Mouse (Mus musculus) MEL (cell line): ENCODE results near the gene Nmrk2. TPM values are rescaled to one million over a fixed set of nuclear protein-coding genes. Genes with fewer than 3 reads are reported as not detected.
A peak's percentile ranks its signal among the peaks of the same experiment; 100 is the strongest.

ENCODE experiments used
- DNase-seq: peaks from one replicate; pipeline ENCODE4 v3.0.0; 2011; ENCODE audit warnings: low read depth, low spot score
- H3K27ac ChIP-seq: 2 replicates; pipeline ENCODE4 v1.5.1; 2012; ENCODE audit warnings: low read depth, mild to moderate bottlenecking, control low read depth, low read length, moderate library complexity; ENCODE audit not compliant: control insufficient read depth
- H3K27me3 ChIP-seq, 2 experiments: fragments of 150-350 bp in 1 of 2; sonication (generic) in 1 of 2; 2 replicates each; pipeline ENCODE4 v1.6.1; 2012; ENCODE audit warnings: low read length in 2 of 2, mild to moderate bottlenecking in 2 of 2, improper control_type of control experiment in 1 of 2, moderate library complexity in 1 of 2; ENCODE audit not compliant: insufficient read depth in 2 of 2, control insufficient read depth in 1 of 2
- H3K36me3 ChIP-seq, 2 experiments: 2 replicates each; pipeline ENCODE4 v1.6.1; 2012 to 2014; ENCODE audit warnings: low read length in 2 of 2, improper control_type of control experiment in 1 of 2, inconsistent platforms in 1 of 2, mild to moderate bottlenecking in 1 of 2; ENCODE audit not compliant: insufficient read depth in 2 of 2, control insufficient read depth in 1 of 2
- H3K4me1 ChIP-seq, 2 experiments: fragments of 150-350 bp in 1 of 2; sonication (generic) in 1 of 2; 2 replicates each; pipeline ENCODE4 v1.6.1; 2012; ENCODE audit warnings: low read length in 2 of 2, improper control_type of control experiment in 1 of 2, mild to moderate bottlenecking in 1 of 2; ENCODE audit not compliant: insufficient read depth in 2 of 2, control insufficient read depth in 1 of 2
- H3K4me3 ChIP-seq, 2 experiments: fragments of 150-350 bp in 1 of 2; sonication (generic) in 1 of 2; 2 replicates each; pipeline ENCODE4 v1.5.1; 2012; ENCODE audit warnings: low read depth in 2 of 2, low read length in 2 of 2, mild to moderate bottlenecking in 2 of 2, moderate library complexity in 2 of 2, control low read depth in 1 of 2, improper control_type of control experiment in 1 of 2; ENCODE audit not compliant: control insufficient read depth in 1 of 2, insufficient read depth in 1 of 2
- H3K79me2 ChIP-seq: 2 replicates; pipeline ENCODE4 v1.6.1; 2012; ENCODE audit warnings: mild to moderate bottlenecking, low read length, moderate library complexity; ENCODE audit not compliant: control insufficient read depth, poor library complexity, insufficient read depth
- H3K9ac ChIP-seq: 2 replicates; pipeline ENCODE4 v1.6.1; 2012; ENCODE audit warnings: low read depth, mild to moderate bottlenecking, control low read depth, low read length, moderate library complexity; ENCODE audit not compliant: control insufficient read depth, poor library complexity, severe bottlenecking
- H3K9me3 ChIP-seq: fragments of 150-350 bp; sonication (generic); replicated peaks from 2 replicates; pipeline ENCODE4 v1.6.1; 2012; ENCODE audit warnings: mild to moderate bottlenecking, low read length, improper control_type of control experiment, moderate library complexity; ENCODE audit not compliant: insufficient read depth
- CHD1 ChIP-seq: IDR thresholded peaks from 2 replicates; pipeline ENCODE4 v1.6.1; 2012; ENCODE audit warnings: low read depth, mild to moderate bottlenecking, inconsistent platforms, low read length, improper control_type of control experiment
- CHD2 ChIP-seq: IDR thresholded peaks from 2 replicates; pipeline ENCODE4 v1.6.1; 2011; ENCODE audit warnings: low read length, improper control_type of control experiment
- E2F4 ChIP-seq: IDR thresholded peaks from 2 replicates; pipeline ENCODE4 v1.6.1; 2011; ENCODE audit warnings: low read depth, low read length, improper control_type of control experiment, borderline replicate concordance
- EP300 ChIP-seq, 2 experiments: IDR thresholded peaks; 2 replicates each; pipeline ENCODE4 v1.6.1; 2011; ENCODE audit warnings: improper control_type of control experiment in 2 of 2, low read length in 2 of 2, low read depth in 1 of 2, mild to moderate bottlenecking in 1 of 2
- ETS1 ChIP-seq: IDR thresholded peaks from 2 replicates; pipeline ENCODE4 v1.6.1; 2012; ENCODE audit warnings: low read depth, mild to moderate bottlenecking, inconsistent platforms, low read length, improper control_type of control experiment, moderate library complexity
- GATA1 ChIP-seq: IDR thresholded peaks from 2 replicates; pipeline ENCODE4 v1.6.1; 2011; ENCODE audit warnings: low read depth, low read length, improper control_type of control experiment
- JUND ChIP-seq: IDR thresholded peaks from 2 replicates; pipeline ENCODE4 v1.6.1; 2011; ENCODE audit warnings: low read depth, mild to moderate bottlenecking, improper control_type of control experiment, low read length
- KAT2A ChIP-seq: conservative IDR thresholded peaks from 2 replicates; pipeline ENCODE4 v1.6.1; 2012; ENCODE audit warnings: low read depth, low read length, improper control_type of control experiment, inconsistent platforms
- MAX ChIP-seq: IDR thresholded peaks from 2 replicates; pipeline ENCODE4 v1.6.1; 2011; ENCODE audit warnings: low read length, improper control_type of control experiment
- MAZ ChIP-seq: IDR thresholded peaks from 2 replicates; pipeline ENCODE4 v1.6.1; 2012; ENCODE audit warnings: low read depth, mild to moderate bottlenecking, inconsistent platforms, low read length, improper control_type of control experiment
- MEF2A ChIP-seq: IDR thresholded peaks from 2 replicates; pipeline ENCODE4 v1.6.1; 2014; ENCODE audit warnings: low read depth, mild to moderate bottlenecking, inconsistent platforms, low read length, improper control_type of control experiment; ENCODE audit not compliant: poor library complexity, insufficient replicate concordance, severe bottlenecking; ENCODE audit errors: extremely low read depth
- MXI1 ChIP-seq: IDR thresholded peaks from 2 replicates; pipeline ENCODE4 v1.6.1; 2011; ENCODE audit warnings: mild to moderate bottlenecking, low read depth, low read length, improper control_type of control experiment
- MYB ChIP-seq: IDR thresholded peaks from 2 replicates; pipeline ENCODE4 v1.6.1; 2011; ENCODE audit warnings: mild to moderate bottlenecking, low read depth, low read length, improper control_type of control experiment
- MYC ChIP-seq: IDR thresholded peaks from 2 replicates; pipeline ENCODE4 v1.6.1; 2011; ENCODE audit warnings: low read depth, mild to moderate bottlenecking, low read length, improper control_type of control experiment, moderate library complexity
- NRF1 ChIP-seq: IDR thresholded peaks from 2 replicates; pipeline ENCODE4 v1.6.1; 2014; ENCODE audit warnings: low read depth, mild to moderate bottlenecking, inconsistent platforms, low read length, improper control_type of control experiment, moderate library complexity; ENCODE audit not compliant: poor library complexity, insufficient read depth, severe bottlenecking
- POLR2A ChIP-seq, 2 experiments: IDR thresholded peaks; 2 replicates each; pipeline ENCODE4 v1.6.1; 2011 to 2012; ENCODE audit warnings: low read length in 2 of 2, mild to moderate bottlenecking in 2 of 2, control low read depth in 1 of 2, improper control_type of control experiment in 1 of 2, low read depth in 1 of 2, moderate library complexity in 1 of 2; ENCODE audit not compliant: control insufficient read depth in 1 of 2, insufficient read depth in 1 of 2, poor library complexity in 1 of 2
- POLR2AphosphoS2 ChIP-seq: IDR thresholded peaks from 2 replicates; pipeline ENCODE4 v1.6.1; 2011; ENCODE audit warnings: low read length, improper control_type of control experiment
- POLR2AphosphoS5 ChIP-seq: IDR thresholded peaks from 2 replicates; pipeline ENCODE4 v1.6.1; 2012; ENCODE audit warnings: low read depth, borderline replicate concordance, mild to moderate bottlenecking, inconsistent platforms, low read length, moderate library complexity, mixed read lengths
- RAD21 ChIP-seq: IDR thresholded peaks from 2 replicates; pipeline ENCODE4 v1.6.1; 2011; ENCODE audit warnings: mild to moderate bottlenecking, low read depth, low read length, improper control_type of control experiment
- RCOR1 ChIP-seq: IDR thresholded peaks from 2 replicates; pipeline ENCODE4 v1.6.1; 2012; ENCODE audit warnings: low read depth, mild to moderate bottlenecking, inconsistent platforms, low read length, improper control_type of control experiment
- SIN3A ChIP-seq: IDR thresholded peaks from 2 replicates; pipeline ENCODE4 v1.6.1; 2012; ENCODE audit warnings: low read length, improper control_type of control experiment, inconsistent platforms
- SMC3 ChIP-seq: IDR thresholded peaks from 2 replicates; pipeline ENCODE4 v1.6.1; 2011; ENCODE audit warnings: low read depth, low read length, improper control_type of control experiment
- TAL1 ChIP-seq: IDR thresholded peaks from 2 replicates; pipeline ENCODE4 v1.6.1; 2012; ENCODE audit warnings: mild to moderate bottlenecking, inconsistent platforms, low read length, moderate library complexity, mixed read lengths
- TCF12 ChIP-seq: IDR thresholded peaks from 2 replicates; pipeline ENCODE4 v1.6.1; 2014; ENCODE audit warnings: low read depth, mild to moderate bottlenecking, inconsistent platforms, low read length, improper control_type of control experiment, moderate library complexity
- UBTF ChIP-seq: IDR thresholded peaks from 2 replicates; pipeline ENCODE4 v1.6.1; 2012; ENCODE audit warnings: low read depth, mild to moderate bottlenecking, inconsistent platforms, low read length, improper control_type of control experiment, moderate library complexity, borderline replicate concordance; ENCODE audit not compliant: insufficient read depth
- USF1 ChIP-seq: IDR thresholded peaks from 2 replicates; pipeline ENCODE4 v1.6.1; 2014; ENCODE audit warnings: low read depth, mild to moderate bottlenecking, inconsistent platforms, low read length, improper control_type of control experiment, moderate library complexity
- USF2 ChIP-seq, 2 experiments: IDR thresholded peaks; 2 replicates each; pipeline ENCODE4 v1.6.1; 2011 to 2012; ENCODE audit warnings: improper control_type of control experiment in 2 of 2, low read length in 2 of 2, borderline replicate concordance in 1 of 2, inconsistent platforms in 1 of 2, low read depth in 1 of 2, mild to moderate bottlenecking in 1 of 2; ENCODE audit not compliant: insufficient read depth in 1 of 2
- ZKSCAN1 ChIP-seq: IDR thresholded peaks from 2 replicates; pipeline ENCODE4 v1.6.1; 2012; ENCODE audit warnings: low read depth, mild to moderate bottlenecking, inconsistent platforms, low read length, improper control_type of control experiment, moderate library complexity
- ZMIZ1 ChIP-seq: IDR thresholded peaks from 2 replicates; pipeline ENCODE4 v1.6.1; 2012; ENCODE audit warnings: low read depth, mild to moderate bottlenecking, inconsistent platforms, low read length, improper control_type of control experiment, moderate library complexity
- ZNF384 ChIP-seq: IDR thresholded peaks from 2 replicates; pipeline ENCODE4 v1.6.1; 2012; ENCODE audit warnings: low read depth, mild to moderate bottlenecking, inconsistent platforms, low read length, improper control_type of control experiment
- polyA plus RNA-seq, 2 experiments: library from polyadenylated mRNA; stranded (reverse) in 1 of 2; unstranded in 1 of 2; fragments of >175 nt in 1 of 2; fragments of >200 nt in 1 of 2; gene quantifications; 2 replicates each; pipeline versions ENCODE4 v1.2.1 to v1.2.4; 2012; ENCODE audit warnings: low replicate concordance in 2 of 2, low read depth in 1 of 2; ENCODE audit not compliant: insufficient read length in 2 of 2, insufficient read depth in 1 of 2, missing spikeins in 1 of 2
- total RNA-seq: library from RNA; depleted of rRNA; stranded (reverse); fragments of 300-350 nt; gene quantifications from 2 replicates; pipeline ENCODE4 v1.2.3, GENCODE M21; 2012

Nmrk2 gene
- total and polyA plus RNA-seq, 3 experiments, result not detected

GRCm38 (mm10) chr10:81168521-81169244 lies 33.2 kb downstream of the Nmrk2 start (continued):
- TF ChIP-seq MXI1 (peak; percentile 93), MEF2A (no peak), POLR2A (IDR thresholded peaks at IDR 0.05; ENCODE audit: control insufficient read depth in 1 of 2, insufficient read depth in 1 of 2, low read depth in 1 of 2, low read length in 2 of 2, poor library complexity in 1 of 2) (peak; percentile 55 to 83), NRF1 (0 out of 2 replicates have a peak, but pooled peaks have one; percentile 6), RCOR1 (no peak), MAZ (peak; percentile 56; the same call in 1 of the 2 replicates), POLR2AphosphoS2 (peak; percentile 30; the same call in 1 of the 2 replicates), ZNF384 (no peak), TAL1 (no peak), MAX (peak; percentile 83), SIN3A (peak; percentile 91), EP300 (IDR thresholded peaks at IDR 0.05; ENCODE audit: low read depth in 1 of 2, low read length in 2 of 2) (no peak), CHD1 (no peak), POLR2AphosphoS5 (peak; percentile 20; the same call in 1 of the 2 replicates), CHD2 (no peak), USF2 (IDR thresholded peaks at IDR 0.05; ENCODE audit: borderline replicate concordance in 1 of 2, insufficient read depth in 1 of 2, low read depth in 1 of 2, low read length in 2 of 2) (no peak)
- TF ChIP-seq, all 39 proteins: peak for 17

GRCm38 (mm10) chr10:81168087-81168431 lies 33.8 kb downstream of the Nmrk2 start:
- TF ChIP-seq ZNF384 (no peak), SIN3A (peak; percentile 9; the same call in 1 of the 2 replicates), MYB (no peak), USF1 (no peak), UBTF (no peak), EP300 (IDR thresholded peaks at IDR 0.05; ENCODE audit: low read depth in 1 of 2, low read length in 2 of 2) (no peak), MYC (peak; percentile 52; the same call in 1 of the 2 replicates), ZMIZ1 (peak; percentile 69), MAZ (peak; percentile 45; the same call in 1 of the 2 replicates), MXI1 (no peak; the same call in 1 of the 2 replicates), SMC3 (no peak), E2F4 (0 out of 2 replicates have a peak, but pooled peaks have one; percentile 73), ETS1 (peak; percentile 22; the same call in 1 of the 2 replicates), KAT2A (no peak), CHD1 (0 out of 2 replicates have a peak, but pooled peaks have one; percentile 48), ZKSCAN1 (no peak), TAL1 (no peak), RCOR1 (no peak), JUND (no peak), TCF12 (peak; percentile 13; the same call in 1 of the 2 replicates), RAD21 (no peak), GATA1 (no peak), POLR2AphosphoS5 (no peak)
- H3K9ac ChIP-seq, result peak overlapping the region; percentile 89
- peak overlapping the region; percentile 53 to 78 for H3K4me3 ChIP-seq
- peak overlapping the region; percentile 95 for H3K27ac ChIP-seq
- H3K4me1 ChIP-seq, result peaks cover 0 to 8% of the 10 kb centered on the region in 2 experiments; a peak in 1 of 4 replicates
- H3K79me2 ChIP-seq, result peaks cover 25% of the 10 kb centered on the region
- H3K27me3 ChIP-seq, result no peaks in the 10 kb centered on the region
- H3K36me3 ChIP-seq, result peaks cover 0 to 3% of the 10 kb centered on the region in 2 experiments; a peak in 2 of 4 replicates
- H3K9me3 ChIP-seq, result no peaks in the 10 kb centered on the region
- DNase-seq, result no peak
